Mouse (Mus musculus) stomach, postnatal 0 days (tissue): ENCODE data around the gene Fsd1. TPM values are rescaled to one million over a fixed set of nuclear protein-coding genes. Genes with fewer than 3 reads are reported as not detected.

Experiments
- ATAC-seq: fragments of 200-750 bp; cut with Nextera tagmentation; 2 replicates; pipeline ENCODE4 v1.8.0; 2017; ENCODE audit not compliant: low FRiP score, low TSS enrichment
- DNase-seq: peaks from one replicate; pipeline ENCODE4 v3.0.0-alpha.2; 2016; ENCODE audit warnings: low spot score
- H3K27ac ChIP-seq: fragments of 300-500 bp; sonication (generic); replicated peaks from 2 replicates; pipeline ENCODE4 v1.5.1; 2014; ENCODE audit warnings: mild to moderate bottlenecking, control low read depth
- H3K27me3 ChIP-seq: fragments of 300-500 bp; sonication (generic); 2 replicates; pipeline ENCODE4 v1.6.1; 2014; ENCODE audit warnings: low read length; ENCODE audit not compliant: control insufficient read depth, insufficient read depth
- H3K36me3 ChIP-seq: fragments of 300-500 bp; sonication (generic); 2 replicates; pipeline ENCODE4 v1.6.1; 2014; ENCODE audit warnings: low read length, mixed read lengths; ENCODE audit not compliant: control insufficient read depth, insufficient read depth
- H3K4me1 ChIP-seq: fragments of 300-500 bp; sonication (generic); replicated peaks from 2 replicates; pipeline ENCODE4 v1.6.1; 2014; ENCODE audit warnings: antibody characterized with exemption; ENCODE audit not compliant: control insufficient read depth, insufficient read depth
- H3K4me2 ChIP-seq: fragments of 300-500 bp; sonication (generic); replicated peaks from 2 replicates; pipeline ENCODE4 v1.6.1; 2014; ENCODE audit warnings: low read depth, mild to moderate bottlenecking, control low read depth, moderate library complexity
- H3K4me3 ChIP-seq: fragments of 300-500 bp; sonication (generic); 2 replicates; pipeline ENCODE4 v1.5.1; 2014; ENCODE audit warnings: low read depth, low read length, control low read depth
- H3K9ac ChIP-seq: fragments of 300-500 bp; sonication (generic); 2 replicates; pipeline ENCODE4 v1.6.1; 2014; ENCODE audit warnings: mild to moderate bottlenecking, low read length, control low read depth, mixed read lengths
- H3K9me3 ChIP-seq: fragments of 300-500 bp; sonication (generic); 2 replicates; pipeline ENCODE4 v1.6.1; 2016; ENCODE audit warnings: low read length; ENCODE audit not compliant: control insufficient read depth
- CTCF ChIP-seq: IDR thresholded peaks from 2 replicates; pipeline ENCODE4 v1.5.1; 2016; ENCODE audit warnings: antibody characterized with exemption, low read depth, mild to moderate bottlenecking, moderate library complexity
- EP300 ChIP-seq: optimal IDR thresholded peaks from 2 replicates; pipeline ENCODE3; 2016; ENCODE audit warnings: antibody characterized with exemption
- WGBS: fragments of 180-500 bp; shearing (Covaris S2); extraction: QIAGEN DNeasy Blood & Tissue Kit; methylation state at CpG from one replicate; pipeline ENCODE4 v1.1.7; 2014; 5-methylcytosine and 5-hydroxymethylcytosine counted together
- polyA plus RNA-seq: library from polyadenylated mRNA; unstranded; fragments of >200 nt; fragmentation: Nextera tagmentation; extraction: Ambion mirVana; gene quantifications from 2 replicates; pipeline ENCODE4 v1.2.1, GENCODE M21; 2015

The Fsd1 gene
- polyA plus RNA-seq, 1 experiment from 2014 or later, result 3.5 TPM

DNA sequence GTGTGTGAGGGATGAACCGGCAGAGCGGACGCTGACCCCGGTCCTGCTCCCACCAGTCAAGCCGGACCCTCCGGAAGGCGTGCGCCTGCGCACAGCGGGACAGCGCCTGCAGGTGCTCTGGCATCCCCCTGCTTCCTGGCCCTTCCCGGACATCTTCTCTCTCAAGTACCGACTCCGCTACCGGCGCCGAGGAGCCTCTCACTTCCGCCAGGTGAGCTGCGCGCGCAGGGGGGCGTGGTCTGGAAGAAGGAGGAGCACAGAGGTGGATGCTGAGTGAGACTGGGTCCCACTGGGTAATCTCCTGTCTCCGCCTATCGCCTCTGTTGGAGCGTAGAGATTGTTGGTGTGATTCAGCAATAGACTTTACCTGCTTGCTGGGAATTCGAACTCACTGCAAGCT, 30.2 kb upstream of the Fsd1 start:
- Histone ChIP-seq H3K27ac (no peak overlapping the region; the same call in 1 of the 2 replicates), H3K9me3 (no peaks in the 10 kb centered on the region), H3K4me2 (peak overlapping the region; percentile 59), H3K27me3 (no peaks in the 10 kb centered on the region), H3K9ac (peak overlapping the region; percentile 41), H3K4me1 (0 out of 2 replicates have a peak, but pooled peaks cover 4% of the 10 kb centered on the region), H3K4me3 (peak overlapping the region; percentile 35), H3K36me3 (no peaks in the 10 kb centered on the region)
- DNase-seq, result peak; percentile 92
- peak; percentile 27; the same call in 1 of the 2 replicates for ATAC-seq
- TF ChIP-seq EP300 (no peak), CTCF (no peak)
- 2% methylated on average over 25 of the region's 26 CpGs for WGBS

DNA sequence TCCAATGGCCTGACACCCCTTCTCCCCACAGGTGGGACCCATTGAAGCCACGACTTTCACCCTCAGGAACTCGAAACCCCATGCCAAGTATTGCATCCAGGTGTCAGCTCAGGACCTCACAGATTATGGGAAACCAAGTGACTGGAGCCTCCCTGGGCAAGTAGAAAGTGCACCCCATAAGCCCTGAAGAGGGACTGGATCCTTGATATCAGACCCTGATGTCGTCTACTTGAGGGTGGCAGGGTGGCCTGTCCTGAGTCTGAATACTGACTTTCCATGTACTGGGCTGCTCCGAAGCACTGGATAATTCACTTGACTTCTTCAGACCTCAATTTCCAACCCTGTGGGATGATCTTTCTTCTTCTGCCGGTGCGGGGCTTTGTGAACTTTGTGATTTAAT, 29.7 kb upstream of the Fsd1 start:
- Histone ChIP-seq H3K9ac (no peak overlapping the region), H3K36me3 (no peaks in the 10 kb centered on the region), H3K4me3 (peak overlapping the region; percentile 35), H3K27ac (no peak overlapping the region), H3K27me3 (no peaks in the 10 kb centered on the region), H3K4me1 (0 out of 2 replicates have a peak, but pooled peaks cover 4% of the 10 kb centered on the region), H3K4me2 (peak overlapping the region; percentile 59), H3K9me3 (no peaks in the 10 kb centered on the region)
- DNase-seq, result no peak
- ATAC-seq, result no peak
- no peak for TF ChIP-seq CTCF
- no peak for TF ChIP-seq EP300
- 32% methylated on average over 6 of the region's 6 CpGs for WGBS

DNA sequence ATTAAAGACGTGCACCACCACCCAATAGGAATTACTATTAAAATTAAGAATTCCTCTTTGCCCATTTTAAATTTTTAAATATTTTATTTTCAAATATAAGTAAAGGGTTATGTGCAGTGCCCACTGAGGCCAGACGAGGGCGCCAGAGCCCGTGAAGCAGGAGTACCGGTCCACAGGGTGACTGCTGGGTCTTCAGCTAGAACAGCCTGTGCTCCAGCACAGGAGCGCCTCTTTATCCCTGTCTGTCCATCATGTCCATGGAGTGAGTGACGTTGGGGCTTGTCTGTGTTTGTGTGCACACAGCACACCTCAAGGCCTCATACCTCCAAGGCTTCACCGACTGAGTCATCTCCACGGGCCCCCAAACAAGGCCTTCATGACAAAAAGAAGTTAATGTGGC, 29.1 kb upstream of the Fsd1 start:
- no peak overlapping the region for H3K27ac ChIP-seq
- H3K4me1 ChIP-seq, result 0 out of 2 replicates have a peak, but pooled peaks cover 4% of the 10 kb centered on the region
- H3K27me3 ChIP-seq, result no peaks in the 10 kb centered on the region
- DNase-seq, result peak; percentile 78
- no peak overlapping the region for H3K4me2 ChIP-seq
- WGBS, result 16% methylated on average over 9 of the region's 9 CpGs
- H3K9ac ChIP-seq, result no peak overlapping the region
- ATAC-seq, result no peak
- no peak overlapping the region for H3K4me3 ChIP-seq
- H3K36me3 ChIP-seq, result 0 out of 2 replicates have a peak, but pooled peaks cover 2% of the 10 kb centered on the region
- TF ChIP-seq EP300, result no peak
- peak; percentile 89 for TF ChIP-seq CTCF
- no peaks in the 10 kb centered on the region for H3K9me3 ChIP-seq

DNA sequence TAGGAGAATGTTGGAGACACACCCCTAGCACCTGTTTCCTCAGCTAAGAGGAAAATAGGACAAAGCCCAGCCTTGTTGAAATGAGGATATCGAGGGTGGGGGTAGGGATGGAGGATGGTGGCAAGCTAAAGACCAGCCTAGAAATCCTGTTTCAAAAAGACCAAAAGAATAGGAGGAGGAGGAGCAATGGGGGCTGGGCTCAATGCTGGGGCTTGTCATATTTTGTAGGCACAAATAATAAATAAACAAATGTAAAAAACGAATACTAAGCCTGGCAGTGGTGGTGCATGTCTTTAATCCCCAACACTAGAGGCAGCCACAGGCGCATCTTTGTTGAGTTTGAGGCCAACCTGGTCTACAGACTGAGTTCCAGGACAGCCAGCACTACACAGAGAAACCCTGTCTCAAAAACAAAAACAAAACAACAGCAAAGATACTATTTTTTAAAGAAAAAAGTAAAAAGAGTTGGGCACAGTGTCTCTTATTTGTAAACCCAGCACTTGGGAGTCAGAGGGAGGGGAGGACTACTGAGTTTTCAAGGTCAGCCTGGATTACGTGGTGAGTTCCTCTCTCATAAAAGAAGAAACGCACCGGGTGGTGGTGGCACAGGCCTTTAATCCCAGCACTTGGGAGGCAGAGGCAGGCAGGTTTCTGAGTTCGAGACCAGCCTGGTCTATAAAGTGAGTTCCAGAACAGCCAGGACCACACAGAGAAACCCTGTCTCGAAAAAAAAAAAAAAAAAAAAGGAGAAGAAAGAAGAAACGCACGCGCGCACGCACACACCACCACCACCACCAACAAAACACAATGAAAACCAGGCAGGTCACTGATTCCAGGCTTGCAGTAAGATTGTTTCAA, 28.4 kb upstream of the Fsd1 start:
- no peak for ATAC-seq
- H3K9me3 ChIP-seq, result no peaks in the 10 kb centered on the region
- peak overlapping the region; percentile 57; the same call in 1 of the 2 replicates for H3K4me3 ChIP-seq
- peak overlapping the region; percentile 55; the same call in 1 of the 2 replicates for H3K9ac ChIP-seq
- TF ChIP-seq CTCF (no peak), EP300 (no peak)
- peak; percentile 11 for DNase-seq
- no peaks in the 10 kb centered on the region for H3K27me3 ChIP-seq
- 0 out of 2 replicates have a peak, but pooled peaks cover 4% of the 10 kb centered on the region for H3K4me1 ChIP-seq
- 76% methylated on average over 12 of the region's 13 CpGs for WGBS
- peak overlapping the region; percentile 94 for H3K27ac ChIP-seq
- 0 out of 2 replicates have a peak, but pooled peaks cover 4% of the 10 kb centered on the region for H3K36me3 ChIP-seq
- peak overlapping the region; percentile 58 for H3K4me2 ChIP-seq

DNA sequence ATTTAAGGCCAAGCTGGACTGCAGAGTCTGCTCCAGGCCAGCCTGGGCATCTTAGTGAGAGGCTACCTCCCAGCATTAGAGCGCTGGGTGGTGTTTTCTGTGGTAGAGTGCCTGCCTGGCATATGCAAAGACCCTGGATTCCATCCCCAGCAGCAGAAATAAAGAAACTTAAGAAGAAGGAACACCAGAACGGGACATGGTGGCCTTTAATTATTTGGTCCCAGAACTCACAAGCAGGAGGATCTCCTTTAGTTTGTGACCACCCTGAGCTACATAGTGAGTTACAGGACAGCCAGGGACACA, 27.8 kb upstream of the Fsd1 start:
- 0 out of 2 replicates have a peak, but pooled peaks cover 4% of the 10 kb centered on the region for H3K4me1 ChIP-seq
- H3K9ac ChIP-seq, result peak overlapping the region; percentile 55
- DNase-seq (no peak), ATAC-seq (no peak)
- peak overlapping the region; percentile 57 for H3K4me3 ChIP-seq
- no peak for TF ChIP-seq CTCF
- no peak for TF ChIP-seq EP300
- peaks cover 4% of the 10 kb centered on the region; the same call in 1 of the 2 replicates for H3K36me3 ChIP-seq
- H3K27me3 ChIP-seq, result no peaks in the 10 kb centered on the region
- 32% methylated on average over 2 of the region's 2 CpGs for WGBS
- no peaks in the 10 kb centered on the region for H3K9me3 ChIP-seq
- peak overlapping the region; percentile 94 for H3K27ac ChIP-seq
- H3K4me2 ChIP-seq, result peak overlapping the region; percentile 58
